Mouse (Mus musculus): Measurements from ENCODE around the gene Gmip.

Gmip gene

DNA sequence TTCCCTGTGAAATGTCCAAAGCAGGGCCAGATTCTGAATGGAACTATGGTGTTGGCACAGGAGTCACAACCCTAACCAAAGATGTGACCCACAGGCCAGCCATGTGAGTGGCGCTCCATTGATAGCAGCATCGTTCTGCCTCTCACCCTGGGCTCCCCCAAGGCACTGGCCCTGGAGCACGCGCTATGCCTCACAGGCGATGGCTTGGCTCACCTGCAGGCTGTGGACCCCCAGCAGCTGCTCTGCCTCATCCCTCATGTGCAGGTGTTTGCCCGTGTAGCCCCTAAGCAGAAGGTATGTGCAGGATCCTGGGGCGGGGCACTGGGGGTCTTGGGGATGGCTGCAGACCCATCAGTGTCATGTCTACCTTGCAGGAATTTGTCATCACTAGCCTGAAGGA lies 5.1 kb upstream of the Gmip start:
- no peak for DNase-seq (ENCODE audit: low read depth, low spot score)

DNA sequence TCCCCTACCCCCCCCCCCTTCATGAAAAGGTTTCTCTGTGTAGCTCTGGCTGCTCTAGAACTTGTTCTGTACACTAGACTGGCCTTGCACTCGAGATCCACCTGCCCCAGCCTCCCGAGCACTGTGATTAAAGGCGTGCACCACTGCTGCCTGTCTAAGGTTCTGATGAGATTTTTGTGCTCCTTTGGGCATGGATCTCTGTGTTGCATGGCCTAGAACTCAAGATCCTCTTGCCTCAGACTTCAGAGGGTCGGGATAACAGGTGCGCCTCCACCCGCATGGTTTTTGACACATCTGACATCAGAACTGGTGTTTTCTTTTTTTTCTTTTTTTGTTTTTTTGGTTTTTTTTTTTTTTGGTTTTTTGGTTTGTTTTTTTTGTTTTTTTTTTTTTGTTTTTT lies 3.9 kb upstream of the Gmip start:
- DNase-seq (ENCODE audit: low read depth, low spot score), result no peak

DNA sequence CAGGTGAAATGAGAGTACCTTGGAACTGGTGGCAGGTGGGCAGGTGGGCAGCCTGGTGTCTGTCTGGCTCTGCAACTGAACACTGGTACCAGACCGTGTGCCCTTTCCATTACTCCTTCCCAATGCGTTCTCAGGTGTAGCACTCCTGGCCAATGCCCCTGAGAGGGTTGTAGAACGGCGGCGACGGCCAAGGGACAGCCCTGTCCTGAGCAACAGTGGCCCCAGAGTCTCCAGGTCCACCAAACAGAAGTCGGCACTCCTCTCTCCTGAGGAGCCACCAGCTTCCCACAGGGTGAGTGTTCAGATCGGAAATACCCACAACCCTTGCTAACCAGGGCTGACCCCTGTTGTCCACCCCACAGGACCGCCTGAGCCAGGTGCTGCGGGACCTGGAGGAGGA lies 3.4 kb upstream of the Gmip start:
- DNase-seq (ENCODE audit: low read depth, low spot score), result no peak

DNA sequence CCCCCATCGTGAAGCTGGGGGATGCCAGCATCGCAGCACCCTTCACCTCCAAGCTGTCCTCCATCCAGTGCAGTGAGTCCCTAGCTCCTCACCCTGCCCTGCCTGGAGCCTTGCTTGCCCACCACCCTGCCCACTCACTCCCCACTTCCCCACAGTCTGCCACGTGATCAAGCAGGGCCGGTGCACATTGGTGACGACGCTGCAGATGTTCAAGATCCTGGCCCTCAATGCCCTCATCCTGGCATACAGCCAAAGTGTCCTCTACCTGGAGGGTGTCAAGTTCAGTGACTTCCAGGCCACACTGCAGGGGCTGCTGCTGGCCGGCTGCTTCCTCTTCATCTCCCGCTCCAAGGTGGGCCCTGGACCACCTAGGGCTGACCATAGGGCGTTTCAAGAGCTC lies 3.0 kb upstream of the Gmip start:
- DNase-seq (ENCODE audit: low read depth, low spot score), result no peak

DNA sequence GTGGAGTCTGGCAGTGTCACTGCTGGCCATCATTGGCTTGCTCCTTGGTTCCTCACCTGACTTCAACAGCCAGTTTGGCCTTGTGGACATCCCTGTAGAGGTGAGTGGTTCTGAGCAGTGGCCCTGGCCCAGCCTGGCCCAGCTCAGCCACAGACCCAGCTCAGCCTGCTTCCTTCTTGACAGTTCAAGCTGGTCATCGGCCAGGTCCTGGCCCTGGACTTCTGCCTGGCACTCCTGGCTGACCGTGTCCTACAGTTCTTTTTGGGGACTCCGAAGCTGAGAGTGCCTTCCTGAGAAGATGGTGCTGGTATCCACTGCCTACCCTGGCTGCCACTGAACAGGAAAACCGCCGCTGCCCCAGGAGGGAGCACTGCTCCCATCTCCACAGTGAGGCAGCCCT lies 1.2 kb upstream of the Gmip start:
- DNase-seq (ENCODE audit: low read depth, low spot score), result no peak

DNA sequence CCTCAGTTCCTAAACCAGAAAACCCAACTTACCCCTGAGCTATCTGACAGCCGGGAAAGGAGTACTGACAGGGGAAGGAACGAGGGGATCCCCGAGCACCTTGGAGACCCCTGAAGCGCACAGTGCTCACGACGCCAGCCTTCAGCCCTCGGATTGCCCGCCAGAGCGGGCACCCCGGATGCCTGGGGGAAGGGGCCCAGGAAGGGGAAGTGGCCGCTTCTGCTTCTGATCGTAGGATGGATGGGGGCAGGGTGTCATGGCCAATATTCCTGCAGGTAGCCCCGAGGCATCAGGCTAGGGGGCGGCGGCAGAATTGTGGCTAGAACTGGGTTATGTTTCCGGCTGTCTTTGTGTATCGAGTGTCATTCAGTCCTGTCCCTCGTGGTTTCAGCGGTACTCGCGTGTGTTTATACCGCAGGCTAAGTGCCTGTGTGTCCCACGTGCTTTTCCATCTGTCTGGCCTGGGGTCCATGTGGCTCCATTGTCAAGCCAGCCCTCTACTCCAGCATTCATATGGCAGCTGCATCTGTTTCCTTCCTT lies 455 bp downstream of the Gmip start:
- DNase-seq (ENCODE audit: low read depth, low spot score), result peak; percentile 56

DNA sequence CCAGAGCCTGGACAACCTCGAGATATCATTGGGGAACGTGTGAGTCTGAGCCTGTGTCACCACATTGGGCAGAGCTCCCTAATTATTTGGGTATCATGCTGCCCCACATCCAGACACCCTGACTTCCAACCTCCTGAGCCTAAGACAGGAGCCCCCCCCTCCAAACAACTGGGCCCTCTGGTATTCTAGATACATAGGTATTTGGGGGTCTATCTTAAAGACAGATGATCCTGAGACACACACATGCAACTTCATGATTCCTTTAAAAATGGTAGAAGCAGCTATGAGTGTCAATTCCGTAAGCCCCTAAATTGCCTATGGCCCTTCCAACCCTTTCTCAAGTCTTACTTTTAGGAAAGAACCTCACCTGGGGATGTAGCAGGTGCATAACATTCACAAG lies 1.3 kb downstream of the Gmip start:
- DNase-seq (ENCODE audit: low read depth, low spot score), result no peak

DNA sequence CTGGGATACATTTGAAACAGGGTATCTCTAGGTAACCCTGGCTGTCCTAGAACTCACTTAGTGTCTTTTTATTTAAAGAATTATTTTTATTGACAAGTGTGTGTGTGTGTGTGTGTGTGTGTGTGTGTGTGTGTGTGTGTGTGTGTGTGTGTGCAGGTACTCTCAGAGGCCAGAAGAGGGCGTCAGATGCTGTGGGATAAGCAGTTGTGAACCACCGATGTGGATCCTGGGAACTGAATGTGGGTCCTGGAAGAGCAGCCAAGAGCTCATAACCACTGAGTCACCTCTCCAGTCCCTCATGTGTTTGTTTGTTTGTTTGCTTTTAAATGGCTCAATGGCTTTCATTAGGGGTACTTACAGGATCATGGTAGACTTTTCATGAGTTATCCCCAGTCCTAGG lies 6.4 kb downstream of the Gmip start:
- no peak for DNase-seq (ENCODE audit: low read depth, low spot score)

DNA sequence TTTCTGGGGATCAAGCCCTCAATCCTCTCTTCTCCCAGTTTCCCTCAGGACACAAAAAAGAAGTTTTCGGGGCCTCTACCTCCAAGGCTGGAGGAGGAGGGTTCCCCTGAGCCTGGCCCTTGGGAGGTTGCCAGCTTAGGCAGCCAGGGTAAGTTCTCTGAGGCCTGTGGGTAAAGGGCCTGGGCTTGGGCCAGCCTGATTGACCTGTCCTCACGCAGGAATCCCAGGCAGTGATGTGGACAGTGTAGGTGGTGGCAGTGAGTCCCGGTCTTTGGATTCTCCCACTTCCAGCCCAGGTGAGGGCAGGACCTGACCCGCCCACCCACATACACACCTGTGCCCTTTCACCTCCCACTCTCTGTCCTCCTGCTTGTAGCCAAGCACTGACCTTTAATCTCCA lies 6.9 kb downstream of the Gmip start:
- DNase-seq (ENCODE audit: low read depth, low spot score), result no peak

DNA sequence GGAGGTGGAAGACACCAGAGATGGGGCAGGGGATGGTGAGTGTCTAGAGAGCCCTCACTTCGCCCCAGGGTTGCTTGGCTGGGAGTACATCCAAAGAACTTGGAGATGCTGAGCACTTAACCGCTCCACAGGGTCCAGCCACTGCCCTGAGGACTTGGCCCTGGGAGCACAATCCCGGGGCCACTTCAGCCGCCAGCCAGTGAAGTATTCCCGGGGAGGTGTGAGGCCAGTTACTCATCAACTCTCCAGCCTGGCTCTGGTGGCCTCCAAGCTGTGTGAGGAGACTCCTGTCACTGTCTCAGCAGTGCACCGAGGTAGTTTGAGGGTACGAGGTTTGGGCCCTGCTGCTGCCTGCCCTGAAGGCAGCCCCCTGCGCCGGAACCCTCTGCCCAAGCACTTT lies 12.0 kb downstream of the Gmip start:
- no peak for DNase-seq (ENCODE audit: low read depth, low spot score)

DNA sequence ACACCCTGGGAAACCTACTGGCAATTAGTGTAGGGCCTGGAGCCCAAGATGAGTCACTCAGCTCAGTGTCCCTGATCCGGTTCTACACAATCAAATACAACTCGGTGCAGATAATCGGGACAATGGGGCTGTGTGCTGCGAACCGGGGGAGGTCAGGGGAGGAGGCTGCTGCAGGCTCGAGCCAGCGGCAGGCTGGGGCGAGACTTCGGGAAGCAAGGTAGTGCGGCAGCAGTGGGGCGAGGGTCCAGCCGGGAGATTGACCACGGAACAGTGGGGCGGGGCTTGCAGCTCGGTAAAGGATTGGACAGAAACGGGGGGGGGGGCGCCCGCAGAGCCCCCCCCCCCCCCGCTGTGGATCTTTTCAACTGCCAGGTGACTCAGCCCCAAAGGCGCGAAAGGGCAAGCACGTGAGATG lies 13.5 kb downstream of the Gmip start:
- DNase-seq (ENCODE audit: low read depth, low spot score), result peak; percentile 64

DNA sequence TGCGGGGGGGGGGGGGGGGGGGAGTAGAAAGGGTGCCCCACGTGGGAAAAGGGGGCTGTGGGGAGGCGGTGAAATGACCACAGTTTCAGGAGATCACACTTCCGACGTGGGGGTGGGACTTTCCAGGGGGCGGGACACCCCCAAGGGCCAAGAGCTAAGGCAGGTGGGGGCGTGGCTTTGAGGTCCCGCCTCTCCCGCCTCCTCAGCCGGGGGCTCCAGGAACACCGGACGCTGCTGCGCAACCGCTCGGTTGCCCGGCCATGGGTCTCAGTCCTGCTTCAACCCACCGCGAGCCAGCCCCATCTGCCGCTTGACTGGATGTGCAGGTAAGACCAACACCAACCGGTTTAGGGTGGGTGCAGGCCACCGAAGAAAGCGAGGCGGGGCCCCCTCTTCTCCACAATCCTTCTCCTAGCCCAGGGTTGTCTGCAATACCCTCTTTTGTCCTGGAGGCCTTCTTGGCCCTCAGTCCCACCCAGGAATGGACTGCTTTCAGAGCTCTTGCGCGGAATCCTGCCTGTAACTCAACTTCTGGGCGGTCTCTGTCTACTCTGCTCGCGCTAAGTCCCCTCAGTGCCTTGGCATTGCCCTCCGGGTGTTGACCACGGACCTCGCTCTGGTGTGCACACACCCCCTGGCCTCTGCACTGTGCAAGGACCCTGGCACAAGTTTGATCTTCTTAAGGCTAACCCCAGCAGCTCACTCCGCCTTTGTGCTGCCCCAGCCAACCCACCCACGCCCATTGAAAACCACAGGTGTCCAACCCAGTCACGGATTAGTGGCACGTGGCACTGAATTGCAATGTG lies 14.1 kb downstream of the Gmip start, which contains the start of gene Lpar2:
Gene Lpar2, plus strand, starts transcription at position 44 of the 806 bp plus-strand sequence.
- peak; percentile 43 for DNase-seq (ENCODE audit: low read depth, low spot score)

DNA sequence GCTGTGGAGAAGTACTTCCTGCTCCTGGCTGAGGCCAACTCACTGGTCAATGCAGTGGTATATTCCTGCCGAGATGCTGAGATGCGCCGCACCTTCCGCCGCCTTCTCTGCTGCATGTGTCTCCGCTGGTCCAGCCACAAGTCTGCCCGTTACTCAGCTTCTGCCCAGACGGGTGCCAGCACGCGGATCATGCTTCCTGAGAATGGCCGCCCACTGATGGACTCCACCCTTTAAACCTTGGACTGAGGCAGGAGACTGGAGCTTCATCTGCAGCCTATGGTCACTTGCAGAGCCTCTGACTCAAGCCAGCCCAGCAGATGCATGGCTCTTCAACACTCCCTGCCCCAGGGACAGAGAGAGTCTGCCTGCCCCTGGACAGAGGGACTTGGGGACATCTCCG lies 17.9 kb downstream of the Gmip start:
- no peak for DNase-seq (ENCODE audit: low read depth, low spot score)

DNA sequence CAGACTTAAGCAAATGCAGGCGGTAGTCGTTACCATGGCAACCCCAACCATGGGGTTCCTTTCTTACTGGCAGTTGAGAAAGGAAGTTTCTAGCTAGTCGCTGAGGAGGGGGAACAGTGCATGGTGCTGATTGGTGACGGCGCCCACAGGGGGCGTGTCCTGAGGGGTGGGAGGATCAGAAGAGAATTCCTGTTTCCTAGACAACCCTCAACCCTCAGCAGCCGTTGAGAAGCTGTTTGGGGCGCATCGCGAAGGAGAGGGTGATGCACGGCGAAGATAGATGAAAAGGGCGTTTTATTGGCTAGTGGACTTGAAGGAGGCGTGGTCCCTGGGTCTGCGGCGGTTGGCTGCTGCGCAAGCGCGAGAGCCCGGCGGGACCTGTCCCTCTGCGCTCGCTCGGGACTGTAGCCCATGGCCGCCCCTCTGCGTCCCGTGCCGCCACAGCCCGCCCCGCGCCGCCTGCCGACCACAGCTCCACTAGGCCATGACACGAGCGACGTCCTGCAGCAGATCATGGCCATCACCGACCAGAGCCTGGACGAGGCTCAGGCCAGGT lies 23.9 kb downstream of the Gmip start, which contains the start of gene Pbx4:
Gene Pbx4, plus strand, starts transcription at position 194 of the 556 bp plus-strand sequence.
- DNase-seq (ENCODE audit: low read depth, low spot score), result peak; percentile 90

DNA sequence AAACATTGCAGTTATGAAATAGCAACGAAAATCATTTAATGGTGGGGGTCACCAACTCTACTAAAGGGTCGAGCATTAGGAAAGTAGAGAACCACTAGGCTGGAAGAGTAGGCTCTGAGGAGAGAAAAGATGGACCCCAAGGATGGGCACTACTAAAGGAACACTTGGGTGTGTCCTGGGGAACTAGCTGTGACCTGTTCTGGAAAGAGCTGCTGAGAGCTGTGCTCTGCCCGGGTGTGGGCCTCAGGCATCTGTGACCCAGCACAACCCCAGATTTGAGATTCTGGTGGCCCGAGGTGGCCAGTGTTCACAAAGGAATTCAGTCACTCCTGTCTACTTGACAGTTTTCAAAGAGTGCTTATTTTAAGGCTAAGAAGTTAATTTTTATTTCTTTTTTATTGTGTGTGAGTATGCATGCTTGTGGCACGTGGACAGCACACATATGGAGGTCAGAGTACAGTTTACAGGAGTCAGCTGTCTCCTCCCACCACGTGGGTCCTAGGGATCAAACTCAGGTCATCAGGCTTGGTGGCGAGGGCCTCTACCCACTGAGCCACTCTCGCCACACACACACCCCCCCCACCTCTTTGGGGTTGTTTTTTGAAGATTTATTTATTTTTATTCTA lies 28.7 kb downstream of the Gmip start:
- no peak for DNase-seq (ENCODE audit: low read depth, low spot score)

DNA sequence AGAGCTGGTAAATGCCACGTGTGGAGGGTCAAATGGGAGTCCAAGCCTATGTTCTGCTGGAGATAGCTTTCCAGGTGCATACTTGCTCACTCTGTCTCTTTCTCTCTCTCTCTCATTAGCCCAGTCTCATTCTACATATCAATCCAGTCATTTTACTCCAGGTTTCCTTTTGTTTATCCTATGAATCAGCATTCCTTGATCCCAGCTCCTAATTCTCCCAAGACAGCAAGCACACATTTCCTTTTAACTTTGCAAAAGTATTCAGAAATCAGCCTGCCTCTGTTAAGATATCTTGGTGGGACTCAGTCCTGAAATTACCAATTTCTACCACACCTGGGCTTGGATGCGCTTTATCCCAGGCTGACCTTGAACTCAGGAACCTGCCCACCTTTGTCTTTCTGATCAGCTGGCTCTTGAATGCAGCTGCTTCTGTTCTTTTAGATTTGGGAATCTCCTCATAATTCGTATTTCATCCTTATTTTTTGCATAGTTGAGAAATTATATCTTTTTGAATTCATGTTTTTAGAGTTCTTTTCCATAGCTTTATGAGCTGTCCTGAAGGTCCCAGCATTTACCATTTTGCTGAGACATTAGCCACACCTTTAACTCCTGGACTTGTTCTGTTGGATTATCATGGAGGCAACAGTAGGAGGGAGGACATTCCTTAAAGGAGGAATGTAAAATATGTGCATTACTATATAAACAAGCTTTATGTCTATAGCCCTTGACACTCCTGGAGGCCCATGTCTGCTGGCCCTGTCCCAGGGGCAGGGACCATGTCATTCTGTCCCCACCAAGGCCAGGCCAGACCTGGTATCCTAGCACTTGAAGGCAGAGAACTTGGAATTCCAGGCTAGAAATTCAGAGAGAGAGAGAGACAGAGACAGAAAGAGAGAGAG lies 38.9 kb downstream of the Gmip start:
- peak; percentile 27 for DNase-seq (ENCODE audit: low read depth, low spot score)

DNA sequence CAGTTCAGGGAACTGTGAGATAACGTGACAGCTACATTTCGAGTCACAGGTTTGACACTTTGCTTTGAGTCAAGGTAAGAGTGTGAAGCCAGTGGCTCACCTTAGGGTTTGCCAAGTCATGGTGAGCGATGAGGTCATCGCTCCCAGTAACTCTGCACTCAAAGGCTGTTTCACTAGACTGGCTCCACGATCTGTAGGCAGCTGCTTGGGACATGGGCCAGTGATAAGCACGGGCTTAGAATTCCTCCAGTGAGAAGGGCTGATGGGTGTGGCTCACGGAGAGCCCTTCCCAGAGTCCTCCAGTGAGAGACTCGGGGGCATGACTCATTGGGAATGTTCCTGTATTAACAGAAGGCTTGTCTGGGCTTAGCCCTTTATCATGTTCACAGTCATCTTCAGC lies 40.5 kb downstream of the Gmip start:
- DNase-seq (ENCODE audit: low read depth, low spot score), result peak; percentile 99

DNA sequence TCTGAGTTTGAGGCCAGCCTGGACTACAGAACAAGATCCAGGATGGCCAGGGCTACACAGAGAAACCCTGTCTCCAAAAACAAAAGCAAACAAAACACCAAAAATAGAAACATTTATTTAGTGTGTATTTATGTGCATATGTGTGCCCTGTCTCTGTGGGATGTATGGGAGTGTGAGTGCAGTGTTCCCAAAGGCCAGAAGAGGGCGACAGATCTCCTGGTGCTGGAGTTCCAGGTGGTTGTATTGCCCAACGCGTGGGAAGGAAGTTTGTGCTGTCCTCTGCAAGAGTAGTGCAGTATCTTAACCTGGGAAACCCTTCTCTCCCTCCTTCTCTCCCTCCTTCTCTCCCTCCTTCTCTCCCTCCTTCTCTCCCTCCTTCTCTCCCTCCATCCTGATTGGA lies 41.4 kb downstream of the Gmip start:
- DNase-seq (ENCODE audit: low read depth, low spot score), result peak; percentile 51

DNA sequence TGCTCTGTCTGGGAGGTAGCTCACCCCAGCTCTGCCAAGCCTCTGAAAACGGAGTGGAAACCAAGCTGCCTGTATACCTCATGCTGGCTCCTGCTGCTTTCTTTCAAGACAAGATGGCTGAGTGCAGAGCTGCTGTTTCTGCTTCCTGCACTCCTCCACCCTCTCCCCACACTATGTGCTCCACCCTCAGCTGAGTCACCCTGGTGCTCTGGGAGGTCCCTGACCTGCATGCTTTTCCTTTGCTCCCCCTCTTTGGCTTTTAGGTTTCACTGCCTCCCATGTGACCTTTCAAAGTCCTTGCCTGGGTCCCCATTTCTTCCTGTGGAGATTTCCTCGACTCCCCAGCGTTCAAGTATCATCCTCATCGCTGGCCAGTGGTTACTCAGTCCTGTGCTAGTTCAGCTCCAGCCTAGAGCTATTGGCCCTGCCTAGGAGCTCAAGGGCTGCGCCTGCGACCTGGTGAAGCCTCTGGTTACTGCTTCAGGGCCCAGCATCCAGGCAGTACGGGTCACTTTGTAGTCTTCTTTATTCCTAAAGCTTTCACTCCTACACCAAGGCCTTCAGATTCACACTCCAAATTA lies 42.5 kb downstream of the Gmip start:
- peak; percentile 65 for DNase-seq (ENCODE audit: low read depth, low spot score)

DNA sequence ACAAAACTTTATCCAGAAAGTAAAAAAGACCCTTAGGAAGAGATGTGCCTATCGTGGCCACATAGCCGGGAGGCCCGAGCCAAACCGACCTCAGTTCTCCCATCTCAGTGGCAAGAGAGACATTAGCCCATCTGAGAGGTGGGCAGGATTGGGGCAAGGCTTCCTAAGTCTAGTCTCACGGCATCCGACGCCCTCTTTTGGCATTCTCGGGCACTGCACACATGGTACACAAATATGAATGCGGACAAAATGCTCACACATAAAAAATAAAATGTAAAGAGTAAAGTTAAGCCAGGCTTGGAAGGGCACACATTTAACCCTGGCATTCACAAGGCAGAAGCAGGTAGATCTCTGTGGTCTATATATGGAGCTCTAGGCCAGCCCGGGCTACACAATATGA lies 45.4 kb downstream of the Gmip start:
- DNase-seq (ENCODE audit: low read depth, low spot score), result no peak

DNA sequence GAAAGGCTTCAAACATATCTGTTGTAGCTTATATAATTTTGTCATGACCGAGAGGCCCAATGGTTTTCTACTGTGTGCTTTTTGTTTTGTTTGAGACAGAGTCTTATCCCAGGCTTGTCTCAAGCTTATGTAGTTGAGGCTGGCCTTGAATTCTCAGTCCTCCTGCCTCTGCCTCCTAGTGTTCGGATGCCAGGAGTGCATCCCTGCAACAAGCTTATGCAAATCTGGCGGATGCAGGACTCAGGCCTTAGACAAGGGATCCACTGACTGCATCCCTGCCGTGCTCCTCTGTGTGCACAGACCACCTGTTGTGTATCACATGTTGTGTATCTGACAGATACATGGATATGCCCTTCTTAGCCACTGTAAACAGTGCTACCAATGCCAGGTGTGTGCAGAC lies 52.3 kb downstream of the Gmip start:
- peak; percentile 46 for DNase-seq (ENCODE audit: low read depth, low spot score)

Measured in 3T3-L1 (cell line).